In genomic region chr8:107324142-107324541, GRCm38 (mm10) we compare ENCODE assay signal across 8 mouse cellular contexts. TPM values are rescaled to one million over a fixed set of nuclear protein-coding genes. Genes with fewer than 3 reads are reported as not detected.
DNase-seq lines count a peak whose midpoint lies in the region; ATAC-seq lines count a peak whose summit lies in the region.

No protein-coding gene starts in this region.

- H3K9ac ChIP-seq in midbrain, embryonic 16.5 days (ENCODE audit: low read depth, low read length), result no peak overlapping the region

- H3K4me1 ChIP-seq in midbrain, embryonic 16.5 days (ENCODE audit: control insufficient read depth, insufficient read depth, low read length), result peaks cover 4% of the 10 kb centered on the region; the same call in 1 of the 2 replicates

- peak; percentile 20 to 59 for DNase-seq in urinary bladder, adult 18-20 months (ENCODE audit: low spot score in 2 of 2)
- no peak for DNase-seq in urinary bladder, adult 2 months (ENCODE audit: low spot score)
- DNase-seq in cerebellum, postnatal 36 days, result peak; percentile 72 to 82
- peak; percentile 57 to 66 for DNase-seq in gastrocnemius, adult 8-10 months (ENCODE audit: low spot score in 2 of 2)
- DNase-seq in kidney, adult 11 months, result peak; percentile 64
- DNase-seq in left cerebral cortex, postnatal 25 days (ENCODE audit: low spot score in 2 of 2), result peak; percentile 74 to 88
- peak; percentile 72 to 82 for DNase-seq in spleen, postnatal 4 days (ENCODE audit: low spot score in 2 of 2)

- no peaks in the 10 kb centered on the region for H3K36me3 ChIP-seq in midbrain, embryonic 16.5 days (ENCODE audit: control insufficient read depth, insufficient read depth, low read length)

- no peak overlapping the region for H3K27ac ChIP-seq in midbrain, embryonic 16.5 days (ENCODE audit: low read length)

- intact Hi-C loops in left cerebral cortex, postnatal 25 days (cut with DNase I), result loop anchor here (1.0 to 5.0 kb wide), 2 partner anchors 132 to 208 kb away; no protein-coding TSS in a partner anchor

- no peaks in the 10 kb centered on the region for H3K9me3 ChIP-seq in midbrain, embryonic 16.5 days (replicated peaks; ENCODE audit: control insufficient read depth, low read length, poor library complexity, severe bottlenecking)

- 0 out of 2 replicates have a peak, but pooled peaks have one; percentile 75 for ATAC-seq in midbrain, embryonic 16.5 days

- no peaks in the 10 kb centered on the region for H3K27me3 ChIP-seq in midbrain, embryonic 16.5 days (ENCODE audit: control insufficient read depth, insufficient read depth, low read depth, low read length)

- H3K4me2 ChIP-seq in midbrain, embryonic 16.5 days (ENCODE audit: low read length), result no peak overlapping the region

- WGBS in midbrain, embryonic 16.5 days, result 0% methylated on average over 1 of the region's 1 CpGs

- H3K4me3 ChIP-seq in midbrain, embryonic 16.5 days (ENCODE audit: low read depth, low read length), result no peak overlapping the region

RNA-seq across cellular contexts. Expression of gene Nfat5, which starts 30.9 kb away (rescaled TPM):
- 57.2 and 60.8 TPM in 2 replicates for polyA plus RNA-seq in urinary bladder, adult 2 months (2012; rRNA removed)
- total RNA-seq in gastrocnemius, adult 8-10 months (2022), result 10 to 100 TPM; 16.2 to 19.2 (median 17.0) TPM
- total RNA-seq in left cerebral cortex, postnatal 25 days (2021), result 10 to 100 TPM; 54.4 to 56.2 TPM
- 8.8 and 11.2 TPM in 2 replicates for polyA plus RNA-seq in midbrain, embryonic 16.5 days (2015; fragmentation: Nextera tagmentation; extraction: Ambion mirVana)
